Mouse (Mus musculus): ENCODE results near the gene Aven.

The Aven gene

GRCm38 (mm10) chr2:112490483-112491196, 2.1 kb upstream of the Aven start:
- no peak for DNase-seq (ENCODE audit: low read depth)

- DNase-seq (ENCODE audit: low read depth), result no peak
Measured at GRCm38 (mm10) chr2:112491629-112492028, 1.1 kb upstream of the Aven start.

- peak; percentile 50 for DNase-seq (ENCODE audit: low read depth)
Measured at GRCm38 (mm10) chr2:112492431-112492855, 321 bp upstream of the Aven start.

GRCm38 (mm10) chr2:112493539-112494260, 936 bp downstream of the Aven start:
- no peak for DNase-seq (ENCODE audit: low read depth)

GRCm38 (mm10) chr2:112497851-112498250, 5.1 kb downstream of the Aven start:
- no peak for DNase-seq (ENCODE audit: low read depth)

GRCm38 (mm10) chr2:112501209-112501608, 8.4 kb downstream of the Aven start:
- peak; percentile 83 for DNase-seq (ENCODE audit: low read depth)

GRCm38 (mm10) chr2:112503978-112504377, 11.2 kb downstream of the Aven start:
- no peak for DNase-seq (ENCODE audit: low read depth)

- no peak for DNase-seq (ENCODE audit: low read depth)
Measured at GRCm38 (mm10) chr2:112506841-112507435, 14.2 kb downstream of the Aven start.

- DNase-seq (ENCODE audit: low read depth), result no peak
Measured at GRCm38 (mm10) chr2:112507444-112507843, 14.7 kb downstream of the Aven start.

GRCm38 (mm10) chr2:112510140-112510539, 17.4 kb downstream of the Aven start:
- DNase-seq (ENCODE audit: low read depth), result peak; percentile 27

GRCm38 (mm10) chr2:112513036-112513435, 20.3 kb downstream of the Aven start:
- DNase-seq (ENCODE audit: low read depth), result no peak

- DNase-seq (ENCODE audit: low read depth), result no peak
Measured at GRCm38 (mm10) chr2:112516728-112517127, 24.0 kb downstream of the Aven start.

- DNase-seq (ENCODE audit: low read depth), result no peak
Measured at GRCm38 (mm10) chr2:112517218-112517617, 24.5 kb downstream of the Aven start.

GRCm38 (mm10) chr2:112518541-112518940, 25.8 kb downstream of the Aven start:
- DNase-seq (ENCODE audit: low read depth), result no peak

- no peak for DNase-seq (ENCODE audit: low read depth)
Measured at GRCm38 (mm10) chr2:112520526-112521482, 28.0 kb downstream of the Aven start.

GRCm38 (mm10) chr2:112526933-112527332, 34.2 kb downstream of the Aven start:
- DNase-seq (ENCODE audit: low read depth), result peak; percentile 17

GRCm38 (mm10) chr2:112532812-112533496, 40.2 kb downstream of the Aven start:
- peak; percentile 12 for DNase-seq (ENCODE audit: low read depth)

- DNase-seq (ENCODE audit: low read depth), result no peak
Measured at GRCm38 (mm10) chr2:112534677-112535222, 42.0 kb downstream of the Aven start.

- DNase-seq (ENCODE audit: low read depth), result peak; percentile 18
Measured at GRCm38 (mm10) chr2:112538783-112539182, 46.0 kb downstream of the Aven start.

- DNase-seq (ENCODE audit: low read depth), result no peak
Measured at GRCm38 (mm10) chr2:112541695-112542285, 49.0 kb downstream of the Aven start.

- DNase-seq (ENCODE audit: low read depth), result no peak
Measured at GRCm38 (mm10) chr2:112556527-112556926, 63.8 kb downstream of the Aven start.
